Mouse (Mus musculus): ENCODE measurements at regions not wholly inside any gene's neighbourhood (a gene's known extent, or its start where the extent isn't known, plus 50 kb on each side); places are given as distances from the start of the nearest gene placed in this dataset.

- TF ChIP-seq CTCF (IDR thresholded peaks at IDR 0.05; ENCODE audit: borderline replicate concordance, extremely low read depth, insufficient read depth, insufficient read length) = no peak
- TF ChIP-seq POLR2A (IDR thresholded peaks at IDR 0.05; ENCODE audit: borderline replicate concordance, extremely low read depth, insufficient read depth, insufficient read length, poor library complexity, severe bottlenecking) = no peak
Measured at GRCm38 (mm10) chr8:83799607-83799950, 58.5 kb upstream of the Adgre5 start.
